Mouse (Mus musculus): ENCODE measurements around the gene Asrgl1. TPM values are rescaled to one million over a fixed set of nuclear protein-coding genes. Genes with fewer than 3 reads are reported as not detected.

The Asrgl1 gene
- polyA plus RNA-seq, 1 experiment from 2014 or later, result 15.4 TPM

GRCm38 (mm10) chr19:9067292-9067691 is 68.1 kb downstream of the Asrgl1 start:
- 66% methylated on average over 5 of the region's 5 CpGs for WGBS
- no peak overlapping the region for H3K27ac ChIP-seq
- no peak for ATAC-seq (replicated peaks; ENCODE audit: insufficient number of reproducible peaks, insufficient read depth, low FRiP score, low read depth)
- H3K36me3 ChIP-seq, result no peaks in the 10 kb centered on the region
- no peak overlapping the region for H3K4me3 ChIP-seq
- no peaks in the 10 kb centered on the region for H3K27me3 ChIP-seq
- no peak overlapping the region for H3K4me2 ChIP-seq
- H3K9ac ChIP-seq, result no peak overlapping the region
- peaks cover 34% of the 10 kb centered on the region for H3K4me1 ChIP-seq (replicated peaks)
- H3K9me3 ChIP-seq (replicated peaks), result no peaks in the 10 kb centered on the region

GRCm38 (mm10) chr19:9065621-9066561 is 69.5 kb downstream of the Asrgl1 start:
- Histone ChIP-seq H3K4me2 (no peak overlapping the region), H3K4me1 (replicated peaks) (peaks cover 20% of the 10 kb centered on the region), H3K27ac (peak overlapping the region; percentile 23; the same call in 1 of the 2 replicates), H3K9ac (no peak overlapping the region), H3K4me3 (no peak overlapping the region), H3K36me3 (no peaks in the 10 kb centered on the region), H3K9me3 (replicated peaks) (no peaks in the 10 kb centered on the region), H3K27me3 (no peaks in the 10 kb centered on the region)
- peak; percentile 30 for ATAC-seq (replicated peaks; ENCODE audit: insufficient number of reproducible peaks, insufficient read depth, low FRiP score, low read depth)
- 53% methylated on average over 9 of the region's 9 CpGs for WGBS

GRCm38 (mm10) chr19:9063831-9064230 is 71.6 kb downstream of the Asrgl1 start:
- Histone ChIP-seq H3K9ac (no peak overlapping the region), H3K27me3 (no peaks in the 10 kb centered on the region), H3K9me3 (replicated peaks) (no peaks in the 10 kb centered on the region), H3K27ac (no peak overlapping the region), H3K4me3 (no peak overlapping the region), H3K4me2 (no peak overlapping the region), H3K4me1 (replicated peaks) (peaks cover 6% of the 10 kb centered on the region), H3K36me3 (no peaks in the 10 kb centered on the region)
- WGBS, result 88% methylated on average over 3 of the region's 3 CpGs
- ATAC-seq (replicated peaks; ENCODE audit: insufficient number of reproducible peaks, insufficient read depth, low FRiP score, low read depth), result no peak

GRCm38 (mm10) chr19:9062822-9063221 is 72.6 kb downstream of the Asrgl1 start:
- Histone ChIP-seq H3K27me3 (no peaks in the 10 kb centered on the region), H3K27ac (no peak overlapping the region), H3K4me1 (replicated peaks) (peaks cover 6% of the 10 kb centered on the region), H3K9ac (no peak overlapping the region), H3K36me3 (no peaks in the 10 kb centered on the region), H3K4me3 (no peak overlapping the region), H3K4me2 (no peak overlapping the region), H3K9me3 (replicated peaks) (no peaks in the 10 kb centered on the region)
- ATAC-seq (replicated peaks; ENCODE audit: insufficient number of reproducible peaks, insufficient read depth, low FRiP score, low read depth), result no peak
- WGBS, result 76% methylated on average over 2 of the region's 2 CpGs

DNA sequence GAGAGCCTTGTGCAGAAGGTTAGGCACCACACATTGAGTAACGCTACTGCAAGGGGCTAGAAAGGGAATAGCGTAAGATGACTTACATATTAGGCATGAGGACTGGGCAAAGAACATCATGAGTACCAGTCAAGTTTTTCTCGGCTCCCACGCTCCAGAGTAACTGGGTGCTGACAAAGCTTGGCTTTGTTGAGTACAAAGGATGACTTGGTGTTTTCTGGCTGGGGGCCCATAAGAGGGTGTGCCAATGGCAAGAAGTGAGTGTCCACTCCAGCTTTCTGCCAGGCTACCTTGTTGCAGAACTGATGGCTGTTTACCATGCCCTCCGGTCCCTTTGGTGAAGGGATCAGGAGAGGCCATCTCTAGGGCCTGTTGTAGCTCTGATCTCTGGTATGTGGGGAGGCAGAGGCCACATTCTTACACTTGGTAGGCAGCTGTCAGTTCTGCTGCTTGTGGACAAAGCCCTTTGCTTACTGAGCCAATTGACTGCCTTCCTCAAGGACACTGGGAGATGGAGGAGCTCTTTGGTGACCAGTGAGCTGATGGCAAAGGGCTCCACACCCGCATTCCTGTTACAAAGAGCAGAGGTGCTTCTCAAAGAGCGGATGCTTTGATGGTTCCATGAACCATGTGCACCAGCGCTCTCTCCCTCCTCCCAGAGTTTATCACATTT is 74.1 kb downstream of the Asrgl1 start:
- no peaks in the 10 kb centered on the region for H3K27me3 ChIP-seq
- H3K36me3 ChIP-seq, result no peaks in the 10 kb centered on the region
- ATAC-seq (replicated peaks; ENCODE audit: insufficient number of reproducible peaks, insufficient read depth, low FRiP score, low read depth), result no peak
- no peak overlapping the region for H3K4me2 ChIP-seq
- H3K4me1 ChIP-seq (replicated peaks), result peaks cover 4% of the 10 kb centered on the region
- 83% methylated on average over 8 of the region's 8 CpGs for WGBS
- H3K27ac ChIP-seq, result no peak overlapping the region
- H3K9ac ChIP-seq, result no peak overlapping the region
- H3K4me3 ChIP-seq, result no peak overlapping the region
- H3K9me3 ChIP-seq (replicated peaks), result no peaks in the 10 kb centered on the region

DNA sequence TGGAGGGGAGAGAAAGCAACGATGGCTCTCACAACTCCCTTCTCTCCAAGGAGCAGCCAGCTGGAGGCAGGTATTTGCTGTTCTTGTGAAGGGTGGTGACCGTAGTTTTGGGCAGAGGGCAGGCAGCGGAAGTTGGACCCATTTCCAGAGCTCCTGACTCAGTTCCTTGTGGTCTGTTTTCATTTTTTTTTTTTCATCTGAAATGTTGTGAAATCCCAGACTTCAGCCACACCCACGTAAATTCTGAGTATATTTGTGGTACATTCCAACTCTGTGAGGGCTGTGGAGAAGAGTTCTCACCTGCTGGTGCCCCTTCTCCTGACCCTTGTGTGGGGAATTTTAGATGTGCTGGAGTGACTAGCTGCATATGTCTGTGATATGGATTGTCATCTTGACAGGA is 75.3 kb downstream of the Asrgl1 start:
- Histone ChIP-seq H3K27me3 (no peaks in the 10 kb centered on the region), H3K9me3 (replicated peaks) (no peaks in the 10 kb centered on the region), H3K27ac (no peak overlapping the region), H3K9ac (no peak overlapping the region), H3K4me1 (replicated peaks) (no peaks in the 10 kb centered on the region), H3K36me3 (no peaks in the 10 kb centered on the region), H3K4me2 (no peak overlapping the region), H3K4me3 (no peak overlapping the region)
- no peak for ATAC-seq (replicated peaks; ENCODE audit: insufficient number of reproducible peaks, insufficient read depth, low FRiP score, low read depth)
- WGBS, result 75% methylated on average over 4 of the region's 4 CpGs

Other genes starting within 250 kb of the Asrgl1 start
- 44.7 and 51.9 TPM in 2 replicates for gene 1810009A15Rik, start 246.8 kb downstream of the Asrgl1 start, polyA plus RNA-seq (2015; fragmentation: Nextera tagmentation; extraction: Ambion mirVana)
- gene Gm49416, start 246.7 kb downstream of the Asrgl1 start, polyA plus RNA-seq (2015; fragmentation: Nextera tagmentation; extraction: Ambion mirVana), result not detected in 2 replicates
- 21.2 and 29.4 TPM in 2 replicates for gene Ints5, start 242.6 kb downstream of the Asrgl1 start, polyA plus RNA-seq (2015; fragmentation: Nextera tagmentation; extraction: Ambion mirVana)
- gene Ganab, start 237.6 kb downstream of the Asrgl1 start, polyA plus RNA-seq (2015; fragmentation: Nextera tagmentation; extraction: Ambion mirVana), result 50.0 and 67.9 TPM in 2 replicates
- 33.3 and 38.1 TPM in 2 replicates for gene B3gat3, start 215.3 kb downstream of the Asrgl1 start, polyA plus RNA-seq (2015; fragmentation: Nextera tagmentation; extraction: Ambion mirVana)
- gene Rom1, start 206.3 kb downstream of the Asrgl1 start, polyA plus RNA-seq (2015; fragmentation: Nextera tagmentation; extraction: Ambion mirVana), result 1.9 and 2.3 TPM in 2 replicates
- gene Eml3, start 206.1 kb downstream of the Asrgl1 start, polyA plus RNA-seq (2015; fragmentation: Nextera tagmentation; extraction: Ambion mirVana), result 12.7 and 21.9 TPM in 2 replicates
- gene Mta2, start 193.8 kb downstream of the Asrgl1 start, polyA plus RNA-seq (2015; fragmentation: Nextera tagmentation; extraction: Ambion mirVana), result 74.2 and 99.5 TPM in 2 replicates
- 13.7 and 19.4 TPM in 2 replicates for gene Tut1, start 181.8 kb downstream of the Asrgl1 start, polyA plus RNA-seq (2015; fragmentation: Nextera tagmentation; extraction: Ambion mirVana)
- gene Eef1g, start 168.6 kb downstream of the Asrgl1 start, polyA plus RNA-seq (2015; fragmentation: Nextera tagmentation; extraction: Ambion mirVana), result 216 and 256 TPM in 2 replicates
- gene Ahnak, start 146.4 kb downstream of the Asrgl1 start, polyA plus RNA-seq (2015; fragmentation: Nextera tagmentation; extraction: Ambion mirVana), result 31.4 and 38.4 TPM in 2 replicates
- gene Scgb1a1, start 47.7 kb downstream of the Asrgl1 start, polyA plus RNA-seq (2015; fragmentation: Nextera tagmentation; extraction: Ambion mirVana), result 0.30 and 0.44 TPM in 2 replicates

All from heart, embryonic 15.5 days (tissue).